ENCODE assay signal across 8 mouse cellular contexts in genomic region chr15:93336925-93337761, GRCm38 (mm10). TPM values are rescaled to one million over a fixed set of nuclear protein-coding genes. Genes with fewer than 3 reads are reported as not detected.
A peak's percentile ranks its signal among the peaks of the same experiment; 100 is the strongest.
DNase-seq lines count a peak whose midpoint lies in the region; ATAC-seq and TF ChIP-seq lines count a peak whose summit lies in the region.

Gene Yaf2, minus strand, starts transcription at chr15:93336935.

- peak; percentile 49; the same call in 1 of the 2 replicates for TF ChIP-seq POLR2A in bone marrow, adult 2 months (IDR thresholded peaks at IDR 0.05; ENCODE audit: borderline replicate concordance, control insufficient read depth, low read depth, low read length)

- no peak for TF ChIP-seq CTCF in bone marrow, adult 2 months (IDR thresholded peaks at IDR 0.05; ENCODE audit: control insufficient read depth, insufficient read depth, low read length)

- no peaks in the 10 kb centered on the region for H3K27me3 ChIP-seq in embryonic facial prominence, embryonic 15.5 days
- no peaks in the 10 kb centered on the region for H3K27me3 ChIP-seq in kidney, embryonic 14.5 days (ENCODE audit: control insufficient read depth, insufficient read depth, low read length)
- no peaks in the 10 kb centered on the region for H3K27me3 ChIP-seq in limb, embryonic 15.5 days

- no peaks in the 10 kb centered on the region for H3K9me3 ChIP-seq in embryonic facial prominence, embryonic 15.5 days (replicated peaks)
- no peaks in the 10 kb centered on the region for H3K9me3 ChIP-seq in kidney, embryonic 14.5 days (ENCODE audit: control insufficient read depth, low read length)
- H3K9me3 ChIP-seq in limb, embryonic 15.5 days, result no peaks in the 10 kb centered on the region

- peak; percentile 82 for DNase-seq in 416B (ENCODE audit: low read depth)
- DNase-seq in heart, adult 9 months (ENCODE audit: low spot score in 2 of 2), result peak; percentile 85
- DNase-seq in monocyte, adult 2 months (ENCODE audit: low read depth in 1 of 2, low spot score in 2 of 2), result peak; percentile 29 to 67
- DNase-seq in spleen, postnatal 36 days (ENCODE audit: low spot score in 2 of 2), result peak; percentile 84 to 87

- under 1% methylated on average over 71 of the region's 73 CpGs for WGBS in bone marrow, adult 2 months
- under 1% methylated on average over 49 of the region's 73 CpGs for WGBS in embryonic facial prominence, embryonic 15.5 days
- WGBS in kidney, embryonic 14.5 days, result under 1% methylated on average over 56 of the region's 73 CpGs
- WGBS in limb, embryonic 15.5 days, result under 1% methylated on average over 66 of the region's 73 CpGs

- ATAC-seq in embryonic facial prominence, embryonic 15.5 days (ENCODE audit: insufficient number of reproducible peaks, low FRiP score, low TSS enrichment, low read depth), result peak; percentile 95
- ATAC-seq in kidney, embryonic 14.5 days (ENCODE audit: low FRiP score, low TSS enrichment), result peak; percentile 91
- peak; percentile 92 for ATAC-seq in limb, embryonic 15.5 days (ENCODE audit: insufficient number of reproducible peaks, low FRiP score, low TSS enrichment, low read depth)

- H3K4me1 ChIP-seq in bone marrow, adult 2 months (ENCODE audit: control insufficient read depth, insufficient read depth, low read length), result 0 out of 2 replicates have a peak, but pooled peaks cover 1% of the 10 kb centered on the region
- H3K4me1 ChIP-seq in embryonic facial prominence, embryonic 15.5 days, result no peaks in the 10 kb centered on the region
- H3K4me1 ChIP-seq in kidney, embryonic 14.5 days (ENCODE audit: control insufficient read depth, insufficient read depth, low read length), result 0 out of 2 replicates have a peak, but pooled peaks cover 6% of the 10 kb centered on the region
- H3K4me1 ChIP-seq in limb, embryonic 15.5 days, result peaks cover 7% of the 10 kb centered on the region

- H3K4me2 ChIP-seq in embryonic facial prominence, embryonic 15.5 days (replicated peaks), result peak within 1 kb of the TSS; percentile 89
- peak within 1 kb of the TSS; percentile 62 for H3K4me2 ChIP-seq in kidney, embryonic 14.5 days (replicated peaks; ENCODE audit: low read depth, low read length)
- H3K4me2 ChIP-seq in limb, embryonic 15.5 days, result peak within 1 kb of the TSS; percentile 90

- peak within 1 kb of the TSS; percentile 80 for H3K9ac ChIP-seq in embryonic facial prominence, embryonic 15.5 days
- H3K9ac ChIP-seq in kidney, embryonic 14.5 days (ENCODE audit: low read depth, low read length), result peak within 1 kb of the TSS; percentile 95
- H3K9ac ChIP-seq in limb, embryonic 15.5 days, result peak within 1 kb of the TSS; percentile 86

- peaks cover 4% of the 10 kb centered on the region; the same call in 1 of the 2 replicates for H3K36me3 ChIP-seq in embryonic facial prominence, embryonic 15.5 days
- H3K36me3 ChIP-seq in kidney, embryonic 14.5 days (ENCODE audit: control insufficient read depth, insufficient read depth, low read length), result peaks cover 9% of the 10 kb centered on the region; the same call in 1 of the 2 replicates
- H3K36me3 ChIP-seq in limb, embryonic 15.5 days, result no peaks in the 10 kb centered on the region; the same call in 1 of the 2 replicates

- peak within 1 kb of the TSS; percentile 96 for H3K4me3 ChIP-seq in bone marrow, adult 2 months (replicated peaks; ENCODE audit: control insufficient read depth, low read depth, low read length)
- peak within 1 kb of the TSS; percentile 85 for H3K4me3 ChIP-seq in embryonic facial prominence, embryonic 15.5 days (replicated peaks)
- peak within 1 kb of the TSS; percentile 77 for H3K4me3 ChIP-seq in kidney, embryonic 14.5 days (ENCODE audit: low read length)
- peak within 1 kb of the TSS; percentile 88 for H3K4me3 ChIP-seq in limb, embryonic 15.5 days

- H3K27ac ChIP-seq in bone marrow, adult 2 months (ENCODE audit: control insufficient read depth, insufficient read depth, low read depth, low read length, poor library complexity), result peak within 1 kb of the TSS; percentile 82
- H3K27ac ChIP-seq in embryonic facial prominence, embryonic 15.5 days (replicated peaks), result peak within 1 kb of the TSS; percentile 89
- peak within 1 kb of the TSS; percentile 91 for H3K27ac ChIP-seq in kidney, embryonic 14.5 days (ENCODE audit: low read depth, low read length)
- H3K27ac ChIP-seq in limb, embryonic 15.5 days, result peak within 1 kb of the TSS; percentile 90

RNA-seq across cellular contexts. Expression of gene Yaf2, which starts in this region (rescaled TPM):
- 10.3 and 15.4 TPM in 2 replicates for polyA plus RNA-seq in bone marrow, adult 2 months (2011; ENCODE audit: insufficient read depth, insufficient read length, low replicate concordance, missing spikeins)
- 56.0 and 59.4 TPM in 2 replicates for polyA plus RNA-seq in embryonic facial prominence, embryonic 15.5 days (2015; fragmentation: Nextera tagmentation; extraction: Ambion mirVana)
- 114 and 116 TPM in 2 replicates for polyA plus RNA-seq in kidney, embryonic 14.5 days (2014; fragmentation: Nextera tagmentation; extraction: Ambion mirVana)
- 58.6 and 65.7 TPM in 2 replicates for polyA plus RNA-seq in limb, embryonic 15.5 days (2015; fragmentation: Nextera tagmentation; extraction: Ambion mirVana)

Comparison
In these comparisons a context has a peak if more than half of its experiments do, and no peak if none do; other contexts are left out.
1. Peak in every context shown above with its lines: DNase-seq, ATAC-seq, H3K4me3 ChIP-seq and H3K27ac ChIP-seq.